8 mouse cellular contexts compared by ENCODE assay signal in genomic region chr6:5633036-5633708, GRCm38 (mm10).
DNase-seq lines count a peak whose midpoint lies in the region; ATAC-seq and TF ChIP-seq lines count a peak whose summit lies in the region.

No protein-coding gene starts in this region.

- no peak overlapping the region for H3K4me3 ChIP-seq in E14TG2a.4 (replicated peaks; ENCODE audit: low read length)
- no peak overlapping the region for H3K4me3 ChIP-seq in heart, postnatal 0 days (ENCODE audit: low read depth, low read length)
- no peak overlapping the region for H3K4me3 ChIP-seq in liver, postnatal 0 days (ENCODE audit: low read depth, low read length)

- H3K4me1 ChIP-seq in E14TG2a.4 (replicated peaks; ENCODE audit: low read depth, low read length): no peaks in the 10 kb centered on the region
- no peaks in the 10 kb centered on the region for H3K4me1 ChIP-seq in heart, postnatal 0 days (ENCODE audit: control insufficient read depth, insufficient read depth)
- peaks cover 5% of the 10 kb centered on the region; the same call in 1 of the 2 replicates for H3K4me1 ChIP-seq in liver, postnatal 0 days (ENCODE audit: insufficient read depth)

- no peak overlapping the region for H3K9ac ChIP-seq in heart, postnatal 0 days (replicated peaks; ENCODE audit: low read depth, low read length)
- H3K9ac ChIP-seq in liver, postnatal 0 days (replicated peaks): no peak overlapping the region

- no peaks in the 10 kb centered on the region for H3K27me3 ChIP-seq in E14TG2a.4 (ENCODE audit: insufficient read depth, low read length)
- no peaks in the 10 kb centered on the region for H3K27me3 ChIP-seq in heart, postnatal 0 days (ENCODE audit: control insufficient read depth, insufficient read depth, low read length)
- no peaks in the 10 kb centered on the region for H3K27me3 ChIP-seq in liver, postnatal 0 days (ENCODE audit: insufficient read depth, low read length)

- WGBS in heart, postnatal 0 days: 21% methylated on average over 10 of the region's 10 CpGs
- WGBS in liver, postnatal 0 days (ENCODE audit: insufficient replicate concordance): 18% methylated on average over 10 of the region's 10 CpGs

- no peak overlapping the region; the same call in 1 of the 2 replicates for H3K4me2 ChIP-seq in heart, postnatal 0 days (ENCODE audit: low read depth, low read length)
- peak overlapping the region; percentile 22; the same call in 1 of the 2 replicates for H3K4me2 ChIP-seq in liver, postnatal 0 days (ENCODE audit: low read depth, low read length)

- TF ChIP-seq CTCF in E14TG2a.4 (conservative IDR thresholded peaks at IDR 0.05; ENCODE audit: low read length): peak; percentile 90
- TF ChIP-seq CTCF in heart, postnatal 0 days (IDR thresholded peaks at IDR 0.05; ENCODE audit: low read depth): peak; percentile 76
- TF ChIP-seq CTCF in liver, postnatal 0 days (IDR thresholded peaks at IDR 0.05; ENCODE audit: low read depth): peak; percentile 75

- DNase-seq in adrenal gland, postnatal 14 days: peak; percentile 82
- peak; percentile 51 for DNase-seq in embryo, embryonic 9.5 days (ENCODE audit: extremely low spot score)
- DNase-seq in heart, postnatal 0 days (ENCODE audit: low spot score): peak; percentile 75
- DNase-seq in kidney, postnatal 14 days: peak; percentile 79
- peak; percentile 61 for DNase-seq in liver, postnatal 0 days
- DNase-seq in ovary, adult 18-20 months (ENCODE audit: low spot score): peak; percentile 29
- no peak for DNase-seq in natural killer cell, adult 2 months (ENCODE audit: low spot score in 2 of 2)

- no peak overlapping the region for H3K27ac ChIP-seq in heart, postnatal 0 days (ENCODE audit: low read depth)
- H3K27ac ChIP-seq in liver, postnatal 0 days (ENCODE audit: low read depth): peak overlapping the region; percentile 16; the same call in 1 of the 2 replicates

- H3K36me3 ChIP-seq in E14TG2a.4 (ENCODE audit: insufficient read depth, low read length): no peaks in the 10 kb centered on the region
- no peaks in the 10 kb centered on the region for H3K36me3 ChIP-seq in heart, postnatal 0 days (replicated peaks; ENCODE audit: control insufficient read depth, insufficient read depth, low read length)
- no peaks in the 10 kb centered on the region for H3K36me3 ChIP-seq in liver, postnatal 0 days (replicated peaks; ENCODE audit: insufficient read depth, low read length)

- no peak for TF ChIP-seq EP300 in heart, postnatal 0 days (IDR thresholded peaks at IDR 0.05; ENCODE audit: low read depth)
- no peak for TF ChIP-seq EP300 in liver, postnatal 0 days (IDR thresholded peaks at IDR 0.05; ENCODE audit: low read depth)

- peaks cover 4% of the 10 kb centered on the region for H3K9me3 ChIP-seq in E14TG2a.4 (ENCODE audit: low read length)
- no peaks in the 10 kb centered on the region for H3K9me3 ChIP-seq in heart, postnatal 0 days (replicated peaks; ENCODE audit: control insufficient read depth, low read length)
- H3K9me3 ChIP-seq in liver, postnatal 0 days (ENCODE audit: low read length): no peaks in the 10 kb centered on the region

- ATAC-seq in heart, postnatal 0 days (ENCODE audit: insufficient read depth, low read depth): no peak
- ATAC-seq in liver, postnatal 0 days: peak; percentile 84

Comparison
In these comparisons a context has a peak if more than half of its experiments do, and no peak if none do; other contexts are left out.
1. DNase-seq: peak in adrenal gland, postnatal 14 days (single experiment), embryo, embryonic 9.5 days (single experiment), heart, postnatal 0 days (single experiment), kidney, postnatal 14 days (single experiment), liver, postnatal 0 days (single experiment) and ovary, adult 18-20 months (single experiment); none in natural killer cell, adult 2 months (0 of 2).
2. Peak in every context shown above with its lines, with median percentiles within 50 percentile points of each other: CTCF ChIP-seq.